Mouse (Mus musculus): ENCODE measurements around the gene Mfsd2b.

The Mfsd2b gene

GRCm38 (mm10) chr12:4872983-4873477 is 1.1 kb downstream of the Mfsd2b start:
- DNase-seq = no peak

- no peak for DNase-seq
Measured at GRCm38 (mm10) chr12:4872273-4872672, 1.9 kb downstream of the Mfsd2b start.

GRCm38 (mm10) chr12:4871260-4871659 is 2.9 kb downstream of the Mfsd2b start:
- no peak for DNase-seq

GRCm38 (mm10) chr12:4868924-4869323 is 5.2 kb downstream of the Mfsd2b start:
- DNase-seq = no peak

GRCm38 (mm10) chr12:4864338-4864690 is 9.8 kb downstream of the Mfsd2b start:
- peak; percentile 66 for DNase-seq

- no peak for DNase-seq
Measured at GRCm38 (mm10) chr12:4863654-4864337, 10.4 kb downstream of the Mfsd2b start.

GRCm38 (mm10) chr12:4862672-4863071 is 11.5 kb downstream of the Mfsd2b start:
- no peak for DNase-seq

- no peak for DNase-seq
Measured at GRCm38 (mm10) chr12:4859241-4859914, 14.8 kb downstream of the Mfsd2b start.

GRCm38 (mm10) chr12:4856834-4857233 is 17.3 kb downstream of the Mfsd2b start:
- no peak for DNase-seq

GRCm38 (mm10) chr12:4856160-4856559 is 18.0 kb downstream of the Mfsd2b start:
- DNase-seq = no peak

GRCm38 (mm10) chr12:4843741-4844140 is 30.4 kb downstream of the Mfsd2b start:
- no peak for DNase-seq

- DNase-seq = peak; percentile 95
Measured at GRCm38 (mm10) chr12:4842890-4843597, 31.1 kb downstream of the Mfsd2b start, which contains the start of gene Wdcp. Gene Wdcp (plus strand): TSS chr12:4843303.

GRCm38 (mm10) chr12:4842456-4842855 is 31.7 kb downstream of the Mfsd2b start:
- DNase-seq = no peak

- DNase-seq = peak; percentile 39
Measured at GRCm38 (mm10) chr12:4841392-4841887, 32.7 kb downstream of the Mfsd2b start, which contains the start of gene Fkbp1b. Gene Fkbp1b (minus strand): TSS chr12:4841591.

GRCm38 (mm10) chr12:4840741-4841140 is 33.4 kb downstream of the Mfsd2b start:
- DNase-seq = peak; percentile 26

- DNase-seq = no peak
Measured at GRCm38 (mm10) chr12:4840010-4840409, 34.1 kb downstream of the Mfsd2b start.

GRCm38 (mm10) chr12:4836959-4837358 is 37.2 kb downstream of the Mfsd2b start:
- DNase-seq = no peak

GRCm38 (mm10) chr12:4827256-4827655 is 46.9 kb downstream of the Mfsd2b start:
- DNase-seq = no peak

GRCm38 (mm10) chr12:4817361-4818101 is 56.6 kb downstream of the Mfsd2b start, which contains the start of gene Sf3b6:
Gene Sf3b6 (plus strand): TSS chr12:4817544.
- DNase-seq = peak; percentile 97

GRCm38 (mm10) chr12:4816680-4817360 is 57.3 kb downstream of the Mfsd2b start:
- DNase-seq = no peak

- DNase-seq = no peak
Measured at GRCm38 (mm10) chr12:4813636-4814035, 60.5 kb downstream of the Mfsd2b start.

Data from layer of hippocampus, adult 9-11 months (tissue).